Mouse (Mus musculus): ENCODE measurements around the gene Filip1l.

GRCm38 (mm10) chr16:57352751-57353150, at the start of gene Filip1l:
- TF ChIP-seq CTCF (IDR thresholded peaks at IDR 0.05; ENCODE audit: extremely low read depth, insufficient read length, insufficient replicate concordance, low read depth, low read length) (no peak), POLR2A (IDR thresholded peaks at IDR 0.05; ENCODE audit: low read depth, low read length) (no peak)
